Mouse (Mus musculus): Measurements from ENCODE around the gene Gsg1l. TPM values are rescaled to one million over a fixed set of nuclear protein-coding genes. Genes with fewer than 3 reads are reported as not detected.

The Gsg1l gene
- polyA plus RNA-seq, 1 experiment, result 0.20 TPM

DNA sequence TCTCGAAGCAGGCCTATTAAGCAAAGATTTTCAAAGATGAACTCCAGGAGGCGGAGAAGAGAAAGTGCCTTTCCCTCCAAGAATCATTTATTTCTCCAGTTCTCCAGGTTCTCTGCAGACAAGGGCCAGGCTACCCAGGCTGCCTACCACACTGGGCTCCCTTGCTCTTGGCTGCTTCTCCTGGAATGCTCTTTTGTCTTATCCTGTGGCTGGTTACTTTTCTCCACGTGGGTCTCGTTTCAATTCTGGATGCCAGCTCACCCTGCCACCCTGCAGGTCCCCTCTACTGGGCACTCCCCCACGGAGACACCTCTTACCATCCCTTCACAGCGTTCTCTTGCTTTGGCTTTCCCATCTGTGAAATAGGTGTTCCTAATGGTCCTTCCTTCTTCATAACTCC is 109.4 kb downstream of the Gsg1l start:
- no peak for TF ChIP-seq CTCF (IDR thresholded peaks at IDR 0.05; ENCODE audit: extremely low read depth, insufficient read length, insufficient replicate concordance, low read depth, low read length)
- TF ChIP-seq POLR2A (IDR thresholded peaks at IDR 0.05; ENCODE audit: low read depth, low read length), result no peak
- no peak overlapping the region for H3K27ac ChIP-seq (ENCODE audit: insufficient read depth, low read depth, low read length)
- 54% methylated on average over 6 of the region's 6 CpGs for WGBS
- no peaks in the 10 kb centered on the region for H3K27me3 ChIP-seq (ENCODE audit: control insufficient read depth, insufficient read depth, low read length)
- no peaks in the 10 kb centered on the region for H3K36me3 ChIP-seq (ENCODE audit: control insufficient read depth, insufficient read depth, low read length)
- no peaks in the 10 kb centered on the region for H3K4me1 ChIP-seq (ENCODE audit: control insufficient read depth, insufficient read depth, insufficient read length, low read length)
- no peak overlapping the region for H3K4me3 ChIP-seq (ENCODE audit: low read depth, low read length)

DNA sequence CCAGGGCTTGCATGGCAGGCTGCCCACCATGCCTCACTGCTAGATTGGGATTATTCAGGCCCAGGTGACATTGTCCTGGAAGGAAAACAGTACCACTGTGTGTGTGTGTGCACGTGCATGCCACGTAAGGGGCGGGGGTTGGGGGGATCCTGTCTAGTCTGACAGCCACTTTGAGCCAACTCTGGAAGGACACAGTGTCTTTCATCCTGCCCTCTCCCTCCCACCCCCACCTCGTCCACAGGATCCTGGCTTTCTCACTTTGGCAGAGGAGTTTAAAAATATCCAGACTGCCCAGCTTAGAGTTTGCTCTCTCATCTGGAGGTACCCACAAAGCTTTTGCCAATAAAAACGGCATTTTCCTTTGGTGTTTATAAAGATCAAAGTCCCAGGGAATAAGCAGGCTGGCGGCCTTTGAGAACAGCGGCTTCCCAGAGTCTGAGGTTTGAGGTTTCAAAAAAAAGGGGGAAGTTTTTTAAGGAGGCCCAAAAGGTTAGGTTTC is 110.0 kb downstream of the Gsg1l start:
- H3K4me1 ChIP-seq (ENCODE audit: control insufficient read depth, insufficient read depth, insufficient read length, low read length), result no peaks in the 10 kb centered on the region
- WGBS, result 32% methylated on average over 7 of the region's 7 CpGs

DNA sequence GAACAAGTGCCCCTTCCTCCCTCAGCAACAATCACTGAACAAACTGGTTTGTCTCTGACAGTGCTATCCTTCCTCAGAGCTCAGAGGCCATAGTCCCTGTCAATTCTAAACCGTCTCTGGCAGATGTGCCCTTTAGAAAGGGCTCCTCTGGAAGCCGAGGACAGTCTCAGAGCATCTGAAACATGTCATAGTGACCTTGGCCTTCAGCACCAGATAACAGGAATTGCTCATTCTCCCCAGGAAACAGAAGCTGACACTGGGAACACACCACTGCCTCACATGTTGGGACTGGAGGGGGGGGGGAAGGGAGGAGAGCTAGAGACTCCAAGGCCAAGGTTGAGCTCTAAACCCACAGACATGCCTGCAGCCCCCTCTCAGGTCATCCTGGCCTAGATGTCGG is 113.1 kb downstream of the Gsg1l start:
- 60% methylated on average over 3 of the region's 3 CpGs for WGBS
- Histone ChIP-seq H3K4me3 (ENCODE audit: low read depth, low read length) (no peak overlapping the region), H3K27me3 (ENCODE audit: control insufficient read depth, insufficient read depth, low read length) (no peaks in the 10 kb centered on the region), H3K4me1 (ENCODE audit: control insufficient read depth, insufficient read depth, insufficient read length, low read length) (no peaks in the 10 kb centered on the region), H3K27ac (ENCODE audit: insufficient read depth, low read depth, low read length) (no peak overlapping the region), H3K36me3 (ENCODE audit: control insufficient read depth, insufficient read depth, low read length) (no peaks in the 10 kb centered on the region)
- TF ChIP-seq POLR2A (IDR thresholded peaks at IDR 0.05; ENCODE audit: low read depth, low read length) (no peak), CTCF (IDR thresholded peaks at IDR 0.05; ENCODE audit: extremely low read depth, insufficient read length, insufficient replicate concordance, low read depth, low read length) (no peak)

More for the DNA sequence above, 110.0 kb downstream of the Gsg1l start:
- H3K36me3 ChIP-seq (ENCODE audit: control insufficient read depth, insufficient read depth, low read length), result no peaks in the 10 kb centered on the region
- H3K27me3 ChIP-seq (ENCODE audit: control insufficient read depth, insufficient read depth, low read length), result no peaks in the 10 kb centered on the region
- H3K4me3 ChIP-seq (ENCODE audit: low read depth, low read length), result no peak overlapping the region
- TF ChIP-seq POLR2A (IDR thresholded peaks at IDR 0.05; ENCODE audit: low read depth, low read length), result no peak
- TF ChIP-seq CTCF (IDR thresholded peaks at IDR 0.05; ENCODE audit: extremely low read depth, insufficient read length, insufficient replicate concordance, low read depth, low read length), result no peak
- H3K27ac ChIP-seq (ENCODE audit: insufficient read depth, low read depth, low read length), result no peak overlapping the region

- H3K27ac ChIP-seq (ENCODE audit: insufficient read depth, low read depth, low read length), result no peak overlapping the region
- no peaks in the 10 kb centered on the region for H3K4me1 ChIP-seq (ENCODE audit: control insufficient read depth, insufficient read depth, insufficient read length, low read length)
- no peaks in the 10 kb centered on the region for H3K27me3 ChIP-seq (ENCODE audit: control insufficient read depth, insufficient read depth, low read length)
- WGBS, result 54% methylated on average over 16 of the region's 16 CpGs
- no peak for TF ChIP-seq POLR2A (IDR thresholded peaks at IDR 0.05; ENCODE audit: low read depth, low read length)
- TF ChIP-seq CTCF (IDR thresholded peaks at IDR 0.05; ENCODE audit: extremely low read depth, insufficient read length, insufficient replicate concordance, low read depth, low read length), result no peak
- no peaks in the 10 kb centered on the region for H3K36me3 ChIP-seq (ENCODE audit: control insufficient read depth, insufficient read depth, low read length)
- no peak overlapping the region for H3K4me3 ChIP-seq (ENCODE audit: low read depth, low read length)
These were observed 115.6 kb downstream of the Gsg1l start for GRCm38 (mm10) chr7:125966402-125967261.

GRCm38 (mm10) chr7:125964087-125964607 is 118.1 kb downstream of the Gsg1l start:
- Histone ChIP-seq H3K27ac (ENCODE audit: insufficient read depth, low read depth, low read length) (no peak overlapping the region), H3K27me3 (ENCODE audit: control insufficient read depth, insufficient read depth, low read length) (no peaks in the 10 kb centered on the region), H3K4me1 (ENCODE audit: control insufficient read depth, insufficient read depth, insufficient read length, low read length) (no peaks in the 10 kb centered on the region), H3K36me3 (ENCODE audit: control insufficient read depth, insufficient read depth, low read length) (no peaks in the 10 kb centered on the region), H3K4me3 (ENCODE audit: low read depth, low read length) (no peak overlapping the region)
- no peak for TF ChIP-seq POLR2A (IDR thresholded peaks at IDR 0.05; ENCODE audit: low read depth, low read length)
- no peak for TF ChIP-seq CTCF (IDR thresholded peaks at IDR 0.05; ENCODE audit: extremely low read depth, insufficient read length, insufficient replicate concordance, low read depth, low read length)
- 70% methylated on average over 8 of the region's 8 CpGs for WGBS

- Histone ChIP-seq H3K4me1 (ENCODE audit: control insufficient read depth, insufficient read depth, insufficient read length, low read length) (no peaks in the 10 kb centered on the region), H3K27me3 (ENCODE audit: control insufficient read depth, insufficient read depth, low read length) (no peaks in the 10 kb centered on the region), H3K27ac (ENCODE audit: insufficient read depth, low read depth, low read length) (no peak overlapping the region), H3K36me3 (ENCODE audit: control insufficient read depth, insufficient read depth, low read length) (no peaks in the 10 kb centered on the region), H3K4me3 (ENCODE audit: low read depth, low read length) (no peak overlapping the region)
- TF ChIP-seq POLR2A (IDR thresholded peaks at IDR 0.05; ENCODE audit: low read depth, low read length), result no peak
- TF ChIP-seq CTCF (IDR thresholded peaks at IDR 0.05; ENCODE audit: extremely low read depth, insufficient read length, insufficient replicate concordance, low read depth, low read length), result no peak
- WGBS, result 47% methylated on average over 18 of the region's 18 CpGs
These were observed 122.7 kb downstream of the Gsg1l start for GRCm38 (mm10) chr7:125959294-125960048.

DNA sequence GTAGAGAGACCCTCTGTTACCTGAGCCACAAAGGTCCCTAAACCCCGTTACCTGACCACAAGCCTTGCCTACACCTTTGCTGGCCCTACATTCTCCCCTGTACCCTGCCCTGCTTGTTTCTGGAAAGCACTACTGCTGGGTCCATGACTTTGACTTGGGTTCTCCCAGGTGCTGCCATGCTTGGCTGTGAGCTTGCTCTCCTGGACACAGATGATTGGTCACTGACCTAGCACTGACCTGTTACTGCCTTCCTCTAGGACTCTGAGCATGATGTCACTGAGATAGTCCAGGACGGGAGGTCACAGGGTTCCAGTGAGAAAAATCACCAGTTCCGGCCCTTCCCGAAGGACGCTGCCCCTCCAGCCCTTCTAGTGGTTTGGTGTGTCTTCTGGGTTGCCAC is 123.4 kb downstream of the Gsg1l start:
- Histone ChIP-seq H3K36me3 (ENCODE audit: control insufficient read depth, insufficient read depth, low read length) (no peaks in the 10 kb centered on the region), H3K27me3 (ENCODE audit: control insufficient read depth, insufficient read depth, low read length) (no peaks in the 10 kb centered on the region), H3K4me1 (ENCODE audit: control insufficient read depth, insufficient read depth, insufficient read length, low read length) (no peaks in the 10 kb centered on the region), H3K27ac (ENCODE audit: insufficient read depth, low read depth, low read length) (no peak overlapping the region), H3K4me3 (ENCODE audit: low read depth, low read length) (no peak overlapping the region)
- TF ChIP-seq POLR2A (IDR thresholded peaks at IDR 0.05; ENCODE audit: low read depth, low read length) (no peak), CTCF (IDR thresholded peaks at IDR 0.05; ENCODE audit: extremely low read depth, insufficient read length, insufficient replicate concordance, low read depth, low read length) (no peak)
- 84% methylated on average over 5 of the region's 5 CpGs for WGBS

Measured in small intestine, adult 2 months (tissue).